Mouse (Mus musculus) ES-E14 (cell line): ENCODE measurements around the gene Fut8. TPM values are rescaled to one million over a fixed set of nuclear protein-coding genes. Genes with fewer than 3 reads are reported as not detected.

ENCODE experiments used
- DNase-seq: peaks from one replicate; pipeline ENCODE4 v3.0.0-alpha.2; 2013; ENCODE audit warnings: low read depth, low spot score
- H3K27ac ChIP-seq: 2 replicates; pipeline ENCODE4 v1.5.1; 2012; ENCODE audit warnings: low read depth, mild to moderate bottlenecking, low read length, moderate library complexity, mixed read lengths; ENCODE audit not compliant: poor library complexity, insufficient read depth, severe bottlenecking
- H3K36me3 ChIP-seq: 2 replicates; pipeline ENCODE4 v1.6.1; 2012; ENCODE audit warnings: mild to moderate bottlenecking, low read length, moderate library complexity, mixed read lengths; ENCODE audit not compliant: control insufficient read depth, poor library complexity, insufficient read depth, severe bottlenecking
- H3K4me1 ChIP-seq, 2 experiments: fragments of 150-350 bp in 1 of 2; sonication (generic) in 1 of 2; 2 replicates each; pipeline ENCODE4 v1.6.1; 2012; ENCODE audit warnings: low read length in 2 of 2, mild to moderate bottlenecking in 1 of 2, mixed read lengths in 1 of 2; ENCODE audit not compliant: control insufficient read depth in 2 of 2, insufficient read depth in 2 of 2, poor library complexity in 1 of 2
- H3K4me3 ChIP-seq, 2 experiments: fragments of 150-350 bp in 1 of 2; sonication (generic) in 1 of 2; 2 replicates each; pipeline ENCODE4 v1.5.1; 2012; ENCODE audit warnings: low read length in 2 of 2, low read depth in 1 of 2, mild to moderate bottlenecking in 1 of 2, mixed read lengths in 1 of 2; ENCODE audit not compliant: insufficient read depth in 1 of 2, poor library complexity in 1 of 2, severe bottlenecking in 1 of 2
- H3K9ac ChIP-seq: 2 replicates; pipeline ENCODE4 v1.6.1; 2012; ENCODE audit warnings: low read depth, mild to moderate bottlenecking, low read length, mixed read lengths; ENCODE audit not compliant: poor library complexity, insufficient read depth, severe bottlenecking
- H3K9me3 ChIP-seq: fragments of 150-350 bp; sonication (generic); 2 replicates; pipeline ENCODE4 v1.6.1; 2012; ENCODE audit warnings: low read depth, mild to moderate bottlenecking, low read length; ENCODE audit not compliant: control insufficient read depth, insufficient read depth
- CHD2 ChIP-seq: IDR thresholded peaks from 2 replicates; pipeline ENCODE4 v1.6.1; 2014; ENCODE audit warnings: mild to moderate bottlenecking, low read depth, low read length, inconsistent platforms
- HCFC1 ChIP-seq: IDR thresholded peaks from 2 replicates; pipeline ENCODE4 v1.6.1; 2012; ENCODE audit warnings: low read length, inconsistent platforms, borderline replicate concordance; ENCODE audit not compliant: insufficient read depth
- MAFK ChIP-seq: IDR thresholded peaks from 2 replicates; pipeline ENCODE4 v1.6.1; 2014; ENCODE audit warnings: mild to moderate bottlenecking, low read depth, low read length, inconsistent platforms; ENCODE audit not compliant: insufficient read depth
- ZC3H11A ChIP-seq: IDR thresholded peaks from 2 replicates; pipeline ENCODE4 v1.6.1; 2012; ENCODE audit warnings: low read depth, mild to moderate bottlenecking, inconsistent platforms, low read length, borderline replicate concordance
- ZNF384 ChIP-seq: IDR thresholded peaks from 2 replicates; pipeline ENCODE4 v1.6.1; 2012; ENCODE audit warnings: low read depth, low read length, inconsistent platforms
- in situ Hi-C, 2 experiments: fragments of 600-800 bp; cut with MboI; formaldehyde crosslinking; loops; one replicate each; pipeline ENCODE4 v1.15.1; 2025; ENCODE audit warnings: low sequenced_read_pairs in 2 of 2, inconsistent platforms in 1 of 2; ENCODE audit not compliant: unreplicated experiment in 2 of 2
- total RNA-seq: library from RNA; depleted of rRNA; stranded (reverse); fragments of 300-350 nt; gene quantifications from 2 replicates; pipeline ENCODE4 v1.2.3, GENCODE M21; 2012

The Fut8 gene
- total RNA-seq, 1 experiment: 26.3 TPM

DNA sequence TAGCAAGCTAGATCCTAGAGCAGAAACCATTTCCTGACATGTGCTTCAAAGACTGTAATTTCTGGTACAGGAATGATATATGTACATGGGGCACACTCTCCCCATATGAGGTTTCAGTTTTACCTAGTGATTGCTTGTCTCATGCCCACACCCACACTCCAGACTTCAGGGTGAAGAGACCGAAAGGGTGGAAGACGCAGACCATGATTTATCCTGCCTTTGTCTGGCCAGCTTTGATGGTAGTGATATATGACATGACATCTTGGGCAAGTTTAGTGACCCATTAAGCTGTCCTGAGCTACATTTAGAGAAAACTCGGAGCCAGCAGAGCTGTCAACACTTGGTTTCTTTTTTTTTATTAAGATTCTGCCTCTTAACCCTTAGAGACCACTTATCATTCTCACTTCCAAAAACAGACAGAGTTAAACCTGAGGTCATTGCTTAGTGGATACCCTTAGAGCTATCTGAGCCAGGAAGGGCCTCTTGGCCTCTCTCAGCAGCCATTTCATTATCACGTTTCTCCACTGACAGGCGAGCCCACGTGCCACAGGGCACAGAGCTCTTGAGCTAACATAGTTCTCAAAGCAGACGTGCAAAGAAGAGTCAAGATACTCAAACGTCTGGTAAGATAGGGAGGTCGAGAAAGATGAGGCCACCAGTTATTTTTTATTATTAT is 245.4 kb downstream of the Fut8 start:
- Histone ChIP-seq H3K4me1 (no peaks in the 10 kb centered on the region), H3K4me3 (no peak overlapping the region), H3K36me3 (no peaks in the 10 kb centered on the region), H3K9me3 (no peaks in the 10 kb centered on the region), H3K9ac (no peak overlapping the region), H3K27ac (no peak overlapping the region)
- DNase-seq: no peak
- TF ChIP-seq ZNF384 (no peak), MAFK (no peak), HCFC1 (no peak), CHD2 (no peak), ZC3H11A (no peak)
- in situ Hi-C loops: no loop called here

DNA sequence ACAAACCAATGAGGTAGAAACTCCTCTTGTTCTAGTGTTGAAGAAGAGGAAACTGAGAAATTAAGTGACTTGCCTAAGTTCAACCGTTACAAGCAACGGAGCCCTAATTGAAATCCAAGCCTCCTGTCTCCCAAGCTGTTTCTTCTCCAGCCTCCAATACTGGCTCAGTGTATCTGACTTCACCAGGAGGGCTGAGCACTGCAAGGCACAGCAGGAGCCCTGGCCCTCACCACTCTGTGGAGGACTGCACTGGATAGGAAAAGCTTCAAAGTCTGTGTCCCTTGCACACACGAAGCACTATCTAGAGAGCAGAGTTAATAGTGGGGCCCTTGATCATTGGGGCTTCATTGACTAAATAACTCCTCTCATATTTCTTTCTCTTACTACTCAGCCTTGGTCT is 246.8 kb downstream of the Fut8 start:
- no peak for DNase-seq
- in situ Hi-C loops: no loop called here
- H3K36me3 ChIP-seq: no peaks in the 10 kb centered on the region
- H3K27ac ChIP-seq: no peak overlapping the region
- TF ChIP-seq ZNF384 (no peak), CHD2 (no peak), ZC3H11A (no peak), MAFK (no peak), HCFC1 (no peak)
- no peak overlapping the region for H3K9ac ChIP-seq
- H3K4me3 ChIP-seq: no peak overlapping the region
- H3K9me3 ChIP-seq: no peaks in the 10 kb centered on the region
- no peaks in the 10 kb centered on the region for H3K4me1 ChIP-seq

DNA sequence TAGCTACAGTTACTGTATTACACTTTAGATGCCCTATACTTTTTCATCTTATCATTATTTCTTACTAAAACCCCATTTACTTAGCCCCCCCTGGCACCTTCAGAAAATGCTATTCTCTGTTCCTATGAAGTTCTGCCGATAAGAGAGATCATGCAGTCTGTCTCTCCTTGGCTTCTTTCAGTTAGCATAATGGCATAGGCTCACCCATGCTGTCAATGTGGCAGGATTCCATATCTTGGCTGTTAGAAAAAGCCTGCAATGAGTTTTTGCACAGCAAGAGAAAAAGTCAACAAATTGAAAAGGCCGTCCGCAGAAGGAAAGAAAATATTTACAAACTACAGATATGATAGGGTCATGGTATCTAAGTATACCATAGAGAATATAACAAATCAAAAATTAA is 253.6 kb downstream of the Fut8 start:
- Histone ChIP-seq H3K36me3 (no peaks in the 10 kb centered on the region), H3K9ac (no peak overlapping the region), H3K4me1 (no peaks in the 10 kb centered on the region), H3K4me3 (no peak overlapping the region), H3K9me3 (no peaks in the 10 kb centered on the region), H3K27ac (no peak overlapping the region)
- DNase-seq: no peak
- in situ Hi-C loops: no loop called here
- TF ChIP-seq ZNF384 (no peak), ZC3H11A (no peak), MAFK (no peak), HCFC1 (no peak), CHD2 (no peak)

DNA sequence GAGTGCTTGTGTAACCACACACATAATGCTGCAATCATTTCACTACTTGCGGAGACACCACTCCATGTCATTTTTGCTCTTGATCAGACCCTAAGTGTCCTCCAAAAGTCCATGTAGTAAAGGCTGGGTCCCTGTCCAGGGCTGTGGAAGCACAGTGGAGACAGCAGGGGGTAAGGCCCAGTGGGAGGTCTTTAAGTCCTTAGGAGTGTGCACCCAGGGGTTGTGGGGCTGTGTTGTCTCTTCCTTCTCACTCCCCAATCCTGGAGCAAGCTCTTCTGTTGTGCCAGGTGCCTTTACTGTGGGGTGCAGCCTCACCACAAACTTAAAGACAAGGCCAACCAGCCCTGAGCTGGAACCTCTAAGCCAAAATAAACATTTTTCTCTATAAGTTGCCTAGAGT is 257.9 kb downstream of the Fut8 start:
- H3K4me3 ChIP-seq: no peak overlapping the region
- TF ChIP-seq ZNF384: no peak
- H3K36me3 ChIP-seq: no peaks in the 10 kb centered on the region
- no peak for DNase-seq
- in situ Hi-C loops: no loop called here
- no peak overlapping the region for H3K27ac ChIP-seq
- no peaks in the 10 kb centered on the region for H3K4me1 ChIP-seq
- H3K9ac ChIP-seq: no peak overlapping the region
- no peaks in the 10 kb centered on the region for H3K9me3 ChIP-seq

DNA sequence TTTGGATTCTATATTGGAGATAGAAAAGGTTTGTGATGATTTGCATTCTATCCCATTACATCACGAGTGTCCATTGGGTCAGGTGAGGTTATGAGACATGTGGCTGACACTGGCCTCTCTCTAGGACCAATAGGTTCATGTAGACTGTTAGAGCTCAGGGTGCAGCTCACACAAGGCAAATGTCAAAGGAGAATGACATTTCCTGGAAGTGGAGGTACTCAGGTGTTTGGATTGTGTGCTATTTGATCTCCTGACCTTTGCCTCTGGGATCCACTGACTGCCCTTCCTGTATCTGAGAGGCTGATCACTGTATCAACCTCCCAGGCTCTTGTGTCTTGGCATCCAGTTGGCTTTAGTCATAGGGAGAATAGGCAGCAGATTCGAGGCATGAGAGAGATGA is 260.2 kb downstream of the Fut8 start:
- no peak for TF ChIP-seq HCFC1
- TF ChIP-seq ZC3H11A: no peak
- no peak for TF ChIP-seq MAFK
- TF ChIP-seq ZNF384: no peak
- in situ Hi-C loops: no loop called here
- no peaks in the 10 kb centered on the region for H3K9me3 ChIP-seq

More for the DNA sequence above, 260.2 kb downstream of the Fut8 start:
- H3K36me3 ChIP-seq: no peaks in the 10 kb centered on the region
- no peak overlapping the region for H3K27ac ChIP-seq
- no peaks in the 10 kb centered on the region for H3K4me1 ChIP-seq
- H3K9ac ChIP-seq: no peak overlapping the region
- H3K4me3 ChIP-seq: no peak overlapping the region
- DNase-seq: no peak
